Mouse (Mus musculus): ENCODE results near the gene Vegfb. TPM values are rescaled to one million over a fixed set of nuclear protein-coding genes. Genes with fewer than 3 reads are reported as not detected.

Vegfb gene
- polyA plus RNA-seq, 1 experiment from 2014 or later: 38.5 TPM

GRCm38 (mm10) chr19:6977759-6978638, 9.5 kb downstream of the Vegfb start:
- H3K9me3 ChIP-seq (ENCODE audit: control insufficient read depth, low read depth, low read length): no peaks in the 10 kb centered on the region
- H3K9ac ChIP-seq (replicated peaks; ENCODE audit: low read depth, low read length): 0 out of 2 replicates have a peak overlapping the region, but pooled peaks have one; percentile 60
- peaks cover 34% of the 10 kb centered on the region for H3K4me1 ChIP-seq (ENCODE audit: control insufficient read depth, insufficient read depth, low read length)
- ATAC-seq (ENCODE audit: insufficient number of reproducible peaks, insufficient read depth, low FRiP score, low read depth): no peak
- peak overlapping the region; percentile 41 for H3K27ac ChIP-seq (ENCODE audit: low read length)
- no peaks in the 10 kb centered on the region for H3K27me3 ChIP-seq (ENCODE audit: control insufficient read depth, insufficient read depth, low read length)
- WGBS: 80% methylated on average over 13 of the region's 13 CpGs
- H3K4me2 ChIP-seq (replicated peaks; ENCODE audit: low read depth, low read length): peak overlapping the region; percentile 76; the same call in 1 of the 2 replicates
- H3K4me3 ChIP-seq (ENCODE audit: low read depth, low read length): 0 out of 2 replicates have a peak overlapping the region, but pooled peaks have one; percentile 67
- peaks cover 21% of the 10 kb centered on the region for H3K36me3 ChIP-seq (ENCODE audit: control insufficient read depth, insufficient read depth, low read length)

GRCm38 (mm10) chr19:6975537-6976521, 11.6 kb downstream of the Vegfb start, which contains the start of gene Plcb3:
TSS of gene Plcb3 (minus strand) at chr19:6976470.
- peak within 1 kb of the TSS; percentile 77 for H3K4me3 ChIP-seq (ENCODE audit: low read depth, low read length)
- no peak for ATAC-seq (ENCODE audit: insufficient number of reproducible peaks, insufficient read depth, low FRiP score, low read depth)
- peak within 1 kb of the TSS; percentile 82 for H3K9ac ChIP-seq (replicated peaks; ENCODE audit: low read depth, low read length)
- H3K36me3 ChIP-seq (ENCODE audit: control insufficient read depth, insufficient read depth, low read length): peaks cover 13% of the 10 kb centered on the region
- no peaks in the 10 kb centered on the region for H3K27me3 ChIP-seq (ENCODE audit: control insufficient read depth, insufficient read depth, low read length)
- H3K27ac ChIP-seq (ENCODE audit: low read length): peak within 1 kb of the TSS; percentile 94
- peaks cover 38% of the 10 kb centered on the region for H3K4me1 ChIP-seq (ENCODE audit: control insufficient read depth, insufficient read depth, low read length)
- under 1% methylated on average over 16 of the region's 16 CpGs for WGBS
- peak within 1 kb of the TSS; percentile 93 for H3K4me2 ChIP-seq (replicated peaks; ENCODE audit: low read depth, low read length)
- H3K9me3 ChIP-seq (ENCODE audit: control insufficient read depth, low read depth, low read length): no peaks in the 10 kb centered on the region

- H3K4me2 ChIP-seq (replicated peaks; ENCODE audit: low read depth, low read length): peak within 1 kb of the TSS; percentile 93
Measured at GRCm38 (mm10) chr19:6974211-6975205, 12.9 kb downstream of the Vegfb start, which contains the start of gene Ppp1r14b. TSS of gene Ppp1r14b (plus strand) at chr19:6974968.

GRCm38 (mm10) chr19:6973581-6974190, 13.8 kb downstream of the Vegfb start:
- Histone ChIP-seq H3K4me2 (replicated peaks; ENCODE audit: low read depth, low read length) (peak overlapping the region; percentile 44), H3K27me3 (ENCODE audit: control insufficient read depth, insufficient read depth, low read length) (no peaks in the 10 kb centered on the region), H3K4me1 (ENCODE audit: control insufficient read depth, insufficient read depth, low read length) (peaks cover 43% of the 10 kb centered on the region), H3K27ac (ENCODE audit: low read length) (no peak overlapping the region), H3K4me3 (ENCODE audit: low read depth, low read length) (peak overlapping the region; percentile 77), H3K9me3 (ENCODE audit: control insufficient read depth, low read depth, low read length) (no peaks in the 10 kb centered on the region), H3K36me3 (ENCODE audit: control insufficient read depth, insufficient read depth, low read length) (peaks cover 13% of the 10 kb centered on the region), H3K9ac (replicated peaks; ENCODE audit: low read depth, low read length) (0 out of 2 replicates have a peak overlapping the region, but pooled peaks have one; percentile 2)
- no peak for ATAC-seq (ENCODE audit: insufficient number of reproducible peaks, insufficient read depth, low FRiP score, low read depth)
- WGBS: 27% methylated on average over 12 of the region's 12 CpGs

More at GRCm38 (mm10) chr19:6974211-6975205, 12.9 kb downstream of the Vegfb start, which contains the start of gene Ppp1r14b:
- H3K9me3 ChIP-seq (ENCODE audit: control insufficient read depth, low read depth, low read length): no peaks in the 10 kb centered on the region
- H3K27ac ChIP-seq (ENCODE audit: low read length): peak within 1 kb of the TSS; percentile 94
- peak; percentile 60 for ATAC-seq (ENCODE audit: insufficient number of reproducible peaks, insufficient read depth, low FRiP score, low read depth)
- peak within 1 kb of the TSS; percentile 77 for H3K4me3 ChIP-seq (ENCODE audit: low read depth, low read length)
- WGBS: under 1% methylated on average over 81 of the region's 84 CpGs
- peaks cover 13% of the 10 kb centered on the region for H3K36me3 ChIP-seq (ENCODE audit: control insufficient read depth, insufficient read depth, low read length)
- peaks cover 49% of the 10 kb centered on the region for H3K4me1 ChIP-seq (ENCODE audit: control insufficient read depth, insufficient read depth, low read length)
- H3K27me3 ChIP-seq (ENCODE audit: control insufficient read depth, insufficient read depth, low read length): no peaks in the 10 kb centered on the region
- peak within 1 kb of the TSS; percentile 82 for H3K9ac ChIP-seq (replicated peaks; ENCODE audit: low read depth, low read length)

- no peak overlapping the region for H3K27ac ChIP-seq (ENCODE audit: low read length)
- H3K9me3 ChIP-seq (ENCODE audit: control insufficient read depth, low read depth, low read length): no peaks in the 10 kb centered on the region
- 77% methylated on average over 13 of the region's 13 CpGs for WGBS
- no peaks in the 10 kb centered on the region for H3K27me3 ChIP-seq (ENCODE audit: control insufficient read depth, insufficient read depth, low read length)
- H3K4me3 ChIP-seq (ENCODE audit: low read depth, low read length): no peak overlapping the region
- no peak overlapping the region for H3K9ac ChIP-seq (replicated peaks; ENCODE audit: low read depth, low read length)
- H3K4me1 ChIP-seq (ENCODE audit: control insufficient read depth, insufficient read depth, low read length): peaks cover 52% of the 10 kb centered on the region
- ATAC-seq (ENCODE audit: insufficient number of reproducible peaks, insufficient read depth, low FRiP score, low read depth): no peak
- no peak overlapping the region for H3K4me2 ChIP-seq (replicated peaks; ENCODE audit: low read depth, low read length)
- H3K36me3 ChIP-seq (ENCODE audit: control insufficient read depth, insufficient read depth, low read length): 0 out of 2 replicates have a peak, but pooled peaks cover 3% of the 10 kb centered on the region
Measured at GRCm38 (mm10) chr19:6972247-6972917, 15.1 kb downstream of the Vegfb start.

- Histone ChIP-seq H3K4me3 (ENCODE audit: low read depth, low read length) (no peak overlapping the region), H3K27me3 (ENCODE audit: control insufficient read depth, insufficient read depth, low read length) (no peaks in the 10 kb centered on the region), H3K4me2 (replicated peaks; ENCODE audit: low read depth, low read length) (no peak overlapping the region), H3K9me3 (ENCODE audit: control insufficient read depth, low read depth, low read length) (no peaks in the 10 kb centered on the region), H3K27ac (ENCODE audit: low read length) (no peak overlapping the region), H3K4me1 (ENCODE audit: control insufficient read depth, insufficient read depth, low read length) (peaks cover 51% of the 10 kb centered on the region), H3K36me3 (ENCODE audit: control insufficient read depth, insufficient read depth, low read length) (no peaks in the 10 kb centered on the region), H3K9ac (replicated peaks; ENCODE audit: low read depth, low read length) (no peak overlapping the region; the same call in 1 of the 2 replicates)
- no peak for ATAC-seq (ENCODE audit: insufficient number of reproducible peaks, insufficient read depth, low FRiP score, low read depth)
- 31% methylated on average over 6 of the region's 6 CpGs for WGBS
Measured at GRCm38 (mm10) chr19:6971644-6972043, 15.8 kb downstream of the Vegfb start.

All from stomach, embryonic 14.5 days (tissue).